Mouse (Mus musculus) heart, embryonic 15.5 days (tissue): ENCODE results near the gene Slc26a9. TPM values are rescaled to one million over a fixed set of nuclear protein-coding genes. Genes with fewer than 3 reads are reported as not detected.
A peak's percentile ranks its signal among the peaks of the same experiment; 100 is the strongest.

Source experiments
- ATAC-seq: fragments of 200-750 bp; cut with Nextera tagmentation; replicated peaks from 2 replicates; pipeline ENCODE4 v1.8.0; 2017; ENCODE audit warnings: low read depth, moderate TSS enrichment; ENCODE audit not compliant: insufficient number of reproducible peaks, insufficient read depth, low FRiP score
- H3K27ac ChIP-seq: fragments of 300-500 bp; sonication (generic); 2 replicates; pipeline ENCODE4 v1.5.1; 2015; ENCODE audit warnings: mild to moderate bottlenecking, inconsistent platforms
- H3K27me3 ChIP-seq: fragments of 300-500 bp; sonication (generic); 2 replicates; pipeline ENCODE4 v1.6.1; 2015; ENCODE audit warnings: inconsistent platforms
- H3K36me3 ChIP-seq: fragments of 300-500 bp; sonication (generic); 2 replicates; pipeline ENCODE4 v1.6.1; 2015; ENCODE audit warnings: mild to moderate bottlenecking, inconsistent platforms
- H3K4me1 ChIP-seq: fragments of 300-500 bp; sonication (generic); replicated peaks from 2 replicates; pipeline ENCODE4 v1.6.1; 2015; ENCODE audit warnings: inconsistent platforms
- H3K4me2 ChIP-seq: fragments of 300-500 bp; sonication (generic); 2 replicates; pipeline ENCODE4 v1.6.1; 2015; ENCODE audit warnings: inconsistent platforms, mild to moderate bottlenecking, moderate library complexity
- H3K4me3 ChIP-seq: fragments of 300-500 bp; sonication (generic); 2 replicates; pipeline ENCODE4 v1.5.1; 2015; ENCODE audit warnings: mild to moderate bottlenecking, inconsistent platforms
- H3K9ac ChIP-seq: fragments of 300-500 bp; sonication (generic); 2 replicates; pipeline ENCODE4 v1.6.1; 2015; ENCODE audit warnings: mild to moderate bottlenecking, inconsistent platforms
- H3K9me3 ChIP-seq: fragments of 300-500 bp; sonication (generic); replicated peaks from 2 replicates; pipeline ENCODE4 v1.6.1; 2016; ENCODE audit warnings: inconsistent platforms
- WGBS: fragments of 180-500 bp; shearing (Covaris S2); methylation state at CpG from one replicate; pipeline ENCODE4 v1.1.7; 2015; ENCODE audit warnings: mixed read lengths; 5-methylcytosine and 5-hydroxymethylcytosine counted together
- polyA plus RNA-seq: library from polyadenylated mRNA; unstranded; fragments of >200 nt; fragmentation: Nextera tagmentation; extraction: Ambion mirVana; gene quantifications from 2 replicates; pipeline ENCODE4 v1.2.1, GENCODE M21; 2015

The Slc26a9 gene
- 0.08 and 0.22 TPM in 2 replicates for polyA plus RNA-seq

- Histone ChIP-seq H3K36me3 (no peaks in the 10 kb centered on the region), H3K9me3 (no peaks in the 10 kb centered on the region), H3K4me3 (no peak within 1 kb of the TSS), H3K27ac (0 out of 2 replicates have a peak within 1 kb of the TSS, but pooled peaks have one; percentile 22), H3K9ac (no peak within 1 kb of the TSS), H3K4me1 (peaks cover 12% of the 10 kb centered on the region), H3K27me3 (0 out of 2 replicates have a peak, but pooled peaks cover 4% of the 10 kb centered on the region), H3K4me2 (no peak within 1 kb of the TSS)
- WGBS = 57% methylated on average over 10 of the region's 10 CpGs
- ATAC-seq = no peak
Observed at GRCm38 (mm10) chr1:131743868-131744464, at the start of gene Slc26a9. TSS of gene Slc26a9 (plus strand) at chr1:131744022.

GRCm38 (mm10) chr1:131695308-131695707 is 48.5 kb upstream of the Slc26a9 start:
- no peak overlapping the region for H3K9ac ChIP-seq
- peaks cover 8% of the 10 kb centered on the region for H3K4me1 ChIP-seq
- ATAC-seq = no peak
- no peak overlapping the region for H3K4me2 ChIP-seq
- no peaks in the 10 kb centered on the region for H3K27me3 ChIP-seq
- H3K9me3 ChIP-seq = no peaks in the 10 kb centered on the region
- no peaks in the 10 kb centered on the region for H3K36me3 ChIP-seq
- no peak overlapping the region for H3K27ac ChIP-seq
- H3K4me3 ChIP-seq = no peak overlapping the region
- WGBS = 68% methylated on average over 2 of the region's 2 CpGs

GRCm38 (mm10) chr1:131696325-131696724 is 47.5 kb upstream of the Slc26a9 start:
- no peak for ATAC-seq
- Histone ChIP-seq H3K4me2 (no peak overlapping the region), H3K4me1 (peaks cover 5% of the 10 kb centered on the region), H3K9ac (no peak overlapping the region), H3K27me3 (no peaks in the 10 kb centered on the region), H3K27ac (no peak overlapping the region), H3K9me3 (no peaks in the 10 kb centered on the region), H3K36me3 (no peaks in the 10 kb centered on the region), H3K4me3 (no peak overlapping the region)
- 32% methylated on average over 4 of the region's 4 CpGs for WGBS

GRCm38 (mm10) chr1:131698770-131699169 is 45.1 kb upstream of the Slc26a9 start:
- WGBS = 88% methylated on average over 3 of the region's 3 CpGs
- H3K36me3 ChIP-seq = no peaks in the 10 kb centered on the region
- H3K27ac ChIP-seq = no peak overlapping the region
- no peak overlapping the region for H3K4me2 ChIP-seq
- peaks cover 12% of the 10 kb centered on the region for H3K4me1 ChIP-seq
- H3K9me3 ChIP-seq = no peaks in the 10 kb centered on the region
- no peaks in the 10 kb centered on the region for H3K27me3 ChIP-seq
- no peak overlapping the region for H3K4me3 ChIP-seq
- ATAC-seq = no peak
- H3K9ac ChIP-seq = no peak overlapping the region

GRCm38 (mm10) chr1:131699642-131700041 is 44.2 kb upstream of the Slc26a9 start:
- no peak for ATAC-seq
- H3K4me3 ChIP-seq = no peak overlapping the region
- H3K36me3 ChIP-seq = no peaks in the 10 kb centered on the region
- peaks cover 14% of the 10 kb centered on the region for H3K4me1 ChIP-seq
- no peak overlapping the region for H3K27ac ChIP-seq
- WGBS = 63% methylated on average over 4 of the region's 4 CpGs
- no peaks in the 10 kb centered on the region for H3K9me3 ChIP-seq
- H3K9ac ChIP-seq = no peak overlapping the region
- H3K4me2 ChIP-seq = no peak overlapping the region
- no peaks in the 10 kb centered on the region for H3K27me3 ChIP-seq

- no peak overlapping the region for H3K27ac ChIP-seq
- H3K36me3 ChIP-seq = no peaks in the 10 kb centered on the region
- no peaks in the 10 kb centered on the region for H3K27me3 ChIP-seq
- peaks cover 14% of the 10 kb centered on the region for H3K4me1 ChIP-seq
- no peak overlapping the region for H3K4me2 ChIP-seq
- H3K9ac ChIP-seq = no peak overlapping the region
- H3K9me3 ChIP-seq = no peaks in the 10 kb centered on the region
- no peak overlapping the region for H3K4me3 ChIP-seq
- WGBS = 65% methylated on average over 5 of the region's 5 CpGs
- no peak for ATAC-seq
Observed at GRCm38 (mm10) chr1:131700447-131700846, 43.4 kb upstream of the Slc26a9 start.

- Histone ChIP-seq H3K27ac (no peak overlapping the region), H3K27me3 (no peaks in the 10 kb centered on the region), H3K4me1 (peaks cover 13% of the 10 kb centered on the region), H3K4me2 (no peak overlapping the region), H3K4me3 (no peak overlapping the region), H3K36me3 (no peaks in the 10 kb centered on the region), H3K9ac (no peak overlapping the region), H3K9me3 (no peaks in the 10 kb centered on the region)
- WGBS = 85% methylated on average over 5 of the region's 5 CpGs
- ATAC-seq = no peak
Observed at GRCm38 (mm10) chr1:131701391-131701790, 42.4 kb upstream of the Slc26a9 start.

- Histone ChIP-seq H3K36me3 (no peaks in the 10 kb centered on the region), H3K27ac (0 out of 2 replicates have a peak overlapping the region, but pooled peaks have one; percentile 14), H3K9me3 (no peaks in the 10 kb centered on the region), H3K4me2 (peak overlapping the region; percentile 43), H3K4me3 (no peak overlapping the region), H3K9ac (no peak overlapping the region), H3K27me3 (no peaks in the 10 kb centered on the region), H3K4me1 (peaks cover 9% of the 10 kb centered on the region)
- 22% methylated on average over 8 of the region's 8 CpGs for WGBS
- peak; percentile 42; the same call in 1 of the 2 replicates for ATAC-seq
Observed at GRCm38 (mm10) chr1:131702094-131702766, 41.6 kb upstream of the Slc26a9 start.

- no peak for ATAC-seq
- WGBS = 84% methylated on average over 2 of the region's 2 CpGs
Observed at GRCm38 (mm10) chr1:131703482-131703881, 40.3 kb upstream of the Slc26a9 start.

GRCm38 (mm10) chr1:131708338-131708737 is 35.5 kb upstream of the Slc26a9 start:
- ATAC-seq = no peak
- WGBS = 24% methylated on average over 4 of the region's 4 CpGs

More at GRCm38 (mm10) chr1:131703482-131703881, 40.3 kb upstream of the Slc26a9 start:
- Histone ChIP-seq H3K4me3 (no peak overlapping the region), H3K27me3 (no peaks in the 10 kb centered on the region), H3K36me3 (no peaks in the 10 kb centered on the region), H3K27ac (no peak overlapping the region), H3K9me3 (no peaks in the 10 kb centered on the region), H3K4me2 (no peak overlapping the region), H3K9ac (no peak overlapping the region), H3K4me1 (peaks cover 9% of the 10 kb centered on the region)

GRCm38 (mm10) chr1:131711518-131711917 is 32.3 kb upstream of the Slc26a9 start:
- 66% methylated on average over 10 of the region's 10 CpGs for WGBS
- Histone ChIP-seq H3K9me3 (no peaks in the 10 kb centered on the region), H3K36me3 (no peaks in the 10 kb centered on the region), H3K4me3 (no peak overlapping the region), H3K9ac (no peak overlapping the region), H3K27ac (no peak overlapping the region), H3K4me2 (no peak overlapping the region), H3K27me3 (no peaks in the 10 kb centered on the region), H3K4me1 (peaks cover 11% of the 10 kb centered on the region)
- no peak for ATAC-seq

More at GRCm38 (mm10) chr1:131708338-131708737, 35.5 kb upstream of the Slc26a9 start:
- no peaks in the 10 kb centered on the region for H3K27me3 ChIP-seq
- H3K4me1 ChIP-seq = 0 out of 2 replicates have a peak, but pooled peaks cover 2% of the 10 kb centered on the region
- no peak overlapping the region for H3K9ac ChIP-seq
- no peaks in the 10 kb centered on the region for H3K36me3 ChIP-seq
- H3K4me2 ChIP-seq = no peak overlapping the region
- no peak overlapping the region for H3K27ac ChIP-seq
- no peak overlapping the region for H3K4me3 ChIP-seq
- no peaks in the 10 kb centered on the region for H3K9me3 ChIP-seq
